Comparison of ENCODE assay signal across 8 mouse cellular contexts in genomic region chr5:99252203-99253135, GRCm38 (mm10).
DNase-seq lines count a peak whose midpoint lies in the region; ATAC-seq and TF ChIP-seq lines count a peak whose summit lies in the region.

No protein-coding gene starts in this region.

- H3K27me3 ChIP-seq in forebrain, embryonic 11.5 days (ENCODE audit: control insufficient read depth, insufficient read depth, low read length), result peaks cover 7% of the 10 kb centered on the region; the same call in 1 of the 2 replicates
- no peaks in the 10 kb centered on the region for H3K27me3 ChIP-seq in heart, embryonic 16.5 days (ENCODE audit: control insufficient read depth, insufficient read depth, low read length)
- H3K27me3 ChIP-seq in liver, embryonic 14.5 days (ENCODE audit: control insufficient read depth, insufficient read depth, low read length), result no peaks in the 10 kb centered on the region
- no peaks in the 10 kb centered on the region for H3K27me3 ChIP-seq in stomach, embryonic 15.5 days (replicated peaks)

- no peak overlapping the region for H3K27ac ChIP-seq in forebrain, embryonic 11.5 days (ENCODE audit: low read depth, low read length)
- peak overlapping the region; percentile 86 for H3K27ac ChIP-seq in heart, embryonic 16.5 days (ENCODE audit: low read length)
- H3K27ac ChIP-seq in liver, embryonic 14.5 days, result no peak overlapping the region
- peak overlapping the region; percentile 79 for H3K27ac ChIP-seq in stomach, embryonic 15.5 days

- peak overlapping the region; percentile 82 for H3K4me2 ChIP-seq in forebrain, embryonic 11.5 days (ENCODE audit: low read depth, low read length, severe bottlenecking)
- H3K4me2 ChIP-seq in heart, embryonic 16.5 days (ENCODE audit: low read depth, low read length), result peak overlapping the region; percentile 90
- peak overlapping the region; percentile 86 for H3K4me2 ChIP-seq in liver, embryonic 14.5 days (ENCODE audit: low read depth)
- H3K4me2 ChIP-seq in stomach, embryonic 15.5 days, result peak overlapping the region; percentile 86

- no peaks in the 10 kb centered on the region for H3K36me3 ChIP-seq in forebrain, embryonic 11.5 days (ENCODE audit: control insufficient read depth, insufficient read depth, low read length)
- H3K36me3 ChIP-seq in heart, embryonic 16.5 days (ENCODE audit: control insufficient read depth, insufficient read depth), result no peaks in the 10 kb centered on the region
- no peaks in the 10 kb centered on the region for H3K36me3 ChIP-seq in liver, embryonic 14.5 days (replicated peaks; ENCODE audit: control insufficient read depth, insufficient read depth, low read depth)
- H3K36me3 ChIP-seq in stomach, embryonic 15.5 days, result no peaks in the 10 kb centered on the region

- no peaks in the 10 kb centered on the region for H3K9me3 ChIP-seq in forebrain, embryonic 11.5 days (ENCODE audit: control insufficient read depth, low read length)
- H3K9me3 ChIP-seq in heart, embryonic 16.5 days (replicated peaks; ENCODE audit: control insufficient read depth, low read length), result no peaks in the 10 kb centered on the region
- no peaks in the 10 kb centered on the region for H3K9me3 ChIP-seq in liver, embryonic 14.5 days (ENCODE audit: control insufficient read depth, low read length)
- H3K9me3 ChIP-seq in stomach, embryonic 15.5 days, result no peaks in the 10 kb centered on the region

- peak; percentile 98 for DNase-seq in CD4-positive, CD25-positive, alpha-beta regulatory T cell, adult 2 months (ENCODE audit: low read depth, low spot score)
- DNase-seq in c-Kit-positive CD71-positive TER-119-negative erythroid progenitor cells, embryonic 14.5 days (ENCODE audit: low read depth), result peak; percentile 71
- DNase-seq in forebrain, embryonic 11.5 days (ENCODE audit: low spot score), result peak; percentile 97
- peak; percentile 94 to 97 for DNase-seq in kidney, postnatal 36 days
- peak; percentile 65 to 74 (median 68) for DNase-seq in liver, embryonic 14.5 days (ENCODE audit: low read depth in 3 of 3, low spot score in 3 of 3)
- peak; percentile 95 for DNase-seq in neural tube, embryonic 10.5 days (ENCODE audit: extremely low spot score, low spot score)

- no peak for TF ChIP-seq EP300 in liver, embryonic 14.5 days (IDR thresholded peaks at IDR 0.05; ENCODE audit: low read depth)

- peak; percentile 16; the same call in 1 of the 2 replicates for TF ChIP-seq CTCF in liver, embryonic 14.5 days (IDR thresholded peaks at IDR 0.05; ENCODE audit: low read depth)

- under 1% methylated on average over 66 of the region's 78 CpGs for WGBS in forebrain, embryonic 11.5 days
- WGBS in heart, embryonic 16.5 days, result under 1% methylated on average over 77 of the region's 78 CpGs
- WGBS in liver, embryonic 14.5 days (ENCODE audit: insufficient replicate concordance), result under 1% methylated on average over 76 of the region's 78 CpGs
- under 1% methylated on average over 71 of the region's 78 CpGs for WGBS in stomach, embryonic 15.5 days

- H3K4me1 ChIP-seq in forebrain, embryonic 11.5 days (replicated peaks; ENCODE audit: control insufficient read depth, insufficient read depth, low read length), result peaks cover 2% of the 10 kb centered on the region; the same call in 1 of the 2 replicates
- H3K4me1 ChIP-seq in heart, embryonic 16.5 days (ENCODE audit: control insufficient read depth, insufficient read depth, low read length), result peaks cover 16% of the 10 kb centered on the region
- H3K4me1 ChIP-seq in liver, embryonic 14.5 days (replicated peaks; ENCODE audit: control insufficient read depth in 2 of 2, insufficient read depth in 2 of 2, low read length in 1 of 2), result peaks cover 9 to 12% of the 10 kb centered on the region in 2 experiments; a peak in 3 of 4 replicates
- H3K4me1 ChIP-seq in stomach, embryonic 15.5 days, result peaks cover 10% of the 10 kb centered on the region; the same call in 1 of the 2 replicates

- H3K9ac ChIP-seq in forebrain, embryonic 11.5 days (ENCODE audit: low read length), result peak overlapping the region; percentile 72
- peak overlapping the region; percentile 85 for H3K9ac ChIP-seq in heart, embryonic 16.5 days (ENCODE audit: low read length)
- H3K9ac ChIP-seq in liver, embryonic 14.5 days (replicated peaks), result peak overlapping the region; percentile 58
- peak overlapping the region; percentile 58 for H3K9ac ChIP-seq in stomach, embryonic 15.5 days

- peak; percentile 94 for ATAC-seq in forebrain, embryonic 11.5 days (replicated peaks; ENCODE audit: low FRiP score)
- peak; percentile 94 for ATAC-seq in heart, embryonic 16.5 days (replicated peaks; ENCODE audit: extremely low read depth, insufficient read depth, low FRiP score)
- peak; percentile 89 for ATAC-seq in liver, embryonic 14.5 days (ENCODE audit: insufficient read depth)
- peak; percentile 92 for ATAC-seq in stomach, embryonic 15.5 days (ENCODE audit: insufficient read depth, low FRiP score, low read depth)

- peak overlapping the region; percentile 65 for H3K4me3 ChIP-seq in forebrain, embryonic 11.5 days (ENCODE audit: low read depth, low read length)
- H3K4me3 ChIP-seq in heart, embryonic 16.5 days (ENCODE audit: low read length), result peak overlapping the region; percentile 79
- H3K4me3 ChIP-seq in liver, embryonic 14.5 days (ENCODE audit: insufficient read depth in 1 of 2, low read depth in 2 of 2, low read length in 2 of 2), result peak overlapping the region; percentile 74 to 83
- H3K4me3 ChIP-seq in stomach, embryonic 15.5 days (replicated peaks), result peak overlapping the region; percentile 77

Comparison
In these comparisons a context has a peak if more than half of its experiments do, and no peak if none do; other contexts are left out.
1. H3K27ac ChIP-seq: peak in heart, embryonic 16.5 days (single experiment) and stomach, embryonic 15.5 days (single experiment); none in forebrain, embryonic 11.5 days (single experiment) and liver, embryonic 14.5 days (single experiment).
2. Peak in every context shown above with its lines, with median percentiles within 50 percentile points of each other: DNase-seq, ATAC-seq, H3K4me2 ChIP-seq, H3K4me3 ChIP-seq and H3K9ac ChIP-seq.